Mouse (Mus musculus) neural tube, embryonic 11.5 days (tissue): ENCODE results near the gene Pms2. TPM values are rescaled to one million over a fixed set of nuclear protein-coding genes. Genes with fewer than 3 reads are reported as not detected.

ENCODE experiments used
- ATAC-seq: fragments of 200-750 bp; cut with Nextera tagmentation; 2 replicates; pipeline ENCODE4 v1.8.0; 2017; ENCODE audit warnings: moderate number of reproducible peaks, mild to moderate bottlenecking, moderate TSS enrichment, moderate library complexity; ENCODE audit not compliant: insufficient read depth, low FRiP score, low TSS enrichment
- DNase-seq: peaks from one replicate; pipeline ENCODE4 v3.0.0-alpha.2; 2015; ENCODE audit warnings: low spot score
- H3K27ac ChIP-seq: fragments of 300-500 bp; sonication (generic); 2 replicates; pipeline ENCODE4 v1.5.1; 2014; ENCODE audit warnings: low read depth, mild to moderate bottlenecking, low read length
- H3K27me3 ChIP-seq: fragments of 300-500 bp; sonication (generic); 2 replicates; pipeline ENCODE4 v1.6.1; 2014; ENCODE audit warnings: mild to moderate bottlenecking, low read length, mixed read lengths; ENCODE audit not compliant: control insufficient read depth, insufficient read depth
- H3K36me3 ChIP-seq: fragments of 300-500 bp; sonication (generic); 2 replicates; pipeline ENCODE4 v1.6.1; 2014; ENCODE audit warnings: mild to moderate bottlenecking, low read length, moderate library complexity, mixed read lengths; ENCODE audit not compliant: control insufficient read depth, insufficient read depth
- H3K4me1 ChIP-seq: fragments of 300-500 bp; sonication (generic); 2 replicates; pipeline ENCODE4 v1.6.1; 2014; ENCODE audit warnings: low read length, mixed read lengths; ENCODE audit not compliant: control insufficient read depth, insufficient read depth
- H3K4me2 ChIP-seq: fragments of 300-500 bp; sonication (generic); 2 replicates; pipeline ENCODE4 v1.6.1; 2014; ENCODE audit warnings: low read depth, mild to moderate bottlenecking, moderate library complexity
- H3K4me3 ChIP-seq: fragments of 300-500 bp; sonication (generic); 2 replicates; pipeline ENCODE4 v1.5.1; 2014; ENCODE audit warnings: low read depth, low read length
- H3K9ac ChIP-seq: fragments of 300-500 bp; sonication (generic); 2 replicates; pipeline ENCODE4 v1.6.1; 2014; ENCODE audit warnings: mild to moderate bottlenecking, low read length
- H3K9me3 ChIP-seq: fragments of 300-500 bp; sonication (generic); 2 replicates; pipeline ENCODE4 v1.6.1; 2016; ENCODE audit warnings: low read length; ENCODE audit not compliant: control insufficient read depth
- WGBS: fragments of 180-500 bp; shearing (Covaris S2); extraction: QIAGEN DNeasy Blood & Tissue Kit; methylation state at CpG from one replicate; pipeline ENCODE4 v1.1.7; 2014; 5-methylcytosine and 5-hydroxymethylcytosine counted together
- polyA plus RNA-seq: library from polyadenylated mRNA; unstranded; fragments of >200 nt; fragmentation: Nextera tagmentation; extraction: Ambion mirVana; gene quantifications from 2 replicates; pipeline ENCODE4 v1.2.1, GENCODE M21; 2014

The Pms2 gene
- polyA plus RNA-seq, 1 experiment from 2014 or later: 29.1 TPM

GRCm38 (mm10) chr5:143974931-143975630 is 65.3 kb downstream of the Pms2 start:
- ATAC-seq (peak; percentile 61), DNase-seq (peak; percentile 75)
- Histone ChIP-seq H3K27ac (no peak overlapping the region), H3K4me1 (no peaks in the 10 kb centered on the region), H3K9ac (no peak overlapping the region), H3K9me3 (no peaks in the 10 kb centered on the region), H3K27me3 (no peaks in the 10 kb centered on the region), H3K4me2 (no peak overlapping the region), H3K36me3 (no peaks in the 10 kb centered on the region), H3K4me3 (no peak overlapping the region)
- 54% methylated on average over 4 of the region's 4 CpGs for WGBS

- WGBS: 79% methylated on average over 2 of the region's 2 CpGs
- no peaks in the 10 kb centered on the region for H3K27me3 ChIP-seq
- no peaks in the 10 kb centered on the region for H3K36me3 ChIP-seq
- no peak for DNase-seq
- H3K27ac ChIP-seq: no peak overlapping the region
- no peaks in the 10 kb centered on the region for H3K4me1 ChIP-seq
- no peak for ATAC-seq
- no peak overlapping the region for H3K9ac ChIP-seq
- no peaks in the 10 kb centered on the region for H3K9me3 ChIP-seq
- no peak overlapping the region for H3K4me2 ChIP-seq
- H3K4me3 ChIP-seq: no peak overlapping the region
Observed at GRCm38 (mm10) chr5:143975631-143975933, 65.8 kb downstream of the Pms2 start.

GRCm38 (mm10) chr5:143976232-143976631 is 66.5 kb downstream of the Pms2 start:
- DNase-seq: no peak
- Histone ChIP-seq H3K9me3 (no peaks in the 10 kb centered on the region), H3K36me3 (no peaks in the 10 kb centered on the region), H3K4me2 (no peak overlapping the region), H3K27me3 (no peaks in the 10 kb centered on the region), H3K9ac (no peak overlapping the region), H3K27ac (no peak overlapping the region), H3K4me3 (no peak overlapping the region), H3K4me1 (no peaks in the 10 kb centered on the region)
- 89% methylated on average over 11 of the region's 11 CpGs for WGBS
- no peak for ATAC-seq

GRCm38 (mm10) chr5:143976726-143977431 is 67.1 kb downstream of the Pms2 start:
- Histone ChIP-seq H3K4me3 (no peak overlapping the region), H3K27ac (no peak overlapping the region), H3K9ac (no peak overlapping the region), H3K36me3 (no peaks in the 10 kb centered on the region), H3K27me3 (no peaks in the 10 kb centered on the region), H3K4me1 (no peaks in the 10 kb centered on the region), H3K9me3 (no peaks in the 10 kb centered on the region), H3K4me2 (no peak overlapping the region)
- ATAC-seq (no peak), DNase-seq (no peak)
- 76% methylated on average over 16 of the region's 16 CpGs for WGBS

- no peaks in the 10 kb centered on the region for H3K4me1 ChIP-seq
- no peaks in the 10 kb centered on the region; the same call in 1 of the 2 replicates for H3K36me3 ChIP-seq
- H3K27me3 ChIP-seq: no peaks in the 10 kb centered on the region
- ATAC-seq (peak; percentile 27; the same call in 1 of the 2 replicates), DNase-seq (no peak)
- H3K4me2 ChIP-seq: no peak overlapping the region
- H3K27ac ChIP-seq: no peak overlapping the region
- no peak overlapping the region for H3K9ac ChIP-seq
- 31% methylated on average over 9 of the region's 9 CpGs for WGBS
- no peaks in the 10 kb centered on the region for H3K9me3 ChIP-seq
- H3K4me3 ChIP-seq: no peak overlapping the region
Observed at GRCm38 (mm10) chr5:143980858-143981257, 71.1 kb downstream of the Pms2 start.

GRCm38 (mm10) chr5:143982361-143982760 is 72.6 kb downstream of the Pms2 start:
- 81% methylated on average over 2 of the region's 2 CpGs for whole genome bisulfite sequencing
- Histone ChIP-seq H3K4me1 (no peaks in the 10 kb centered on the region), H3K9ac (no peak overlapping the region), H3K9me3 (no peaks in the 10 kb centered on the region), H3K27me3 (no peaks in the 10 kb centered on the region), H3K27ac (no peak overlapping the region), H3K4me3 (no peak overlapping the region), H3K36me3 (peaks cover 6% of the 10 kb centered on the region), H3K4me2 (no peak overlapping the region)
- no peak for ATAC-seq
- DNase-seq: no peak

Other genes with a start within 250 kb of the Pms2 start
- gene Usp42, start 177.7 kb upstream of the Pms2 start, polyA plus RNA-seq: 35.7 and 35.9 TPM in 2 replicates
- gene Eif2ak1, start 92.2 kb upstream of the Pms2 start, polyA plus RNA-seq: 55.1 and 55.2 TPM in 2 replicates
- 0.23 and 0.31 TPM in 2 replicates for gene Ankrd61, start 12.3 kb upstream of the Pms2 start, polyA plus RNA-seq
- gene Aimp2, start 117 bp upstream of the Pms2 start, polyA plus RNA-seq: 98.2 and 110 TPM in 2 replicates
- gene Gm42421, start 18.2 kb downstream of the Pms2 start, polyA plus RNA-seq: 0.85 and 1.4 TPM in 2 replicates
- gene Rsph10b, start 23.1 kb downstream of the Pms2 start, polyA plus RNA-seq: 0.96 and 1.0 TPM in 2 replicates
- gene Ccz1, start 104.9 kb downstream of the Pms2 start, polyA plus RNA-seq: 121 and 123 TPM in 2 replicates
- not detected in 2 replicates for gene Ocm, start 116.7 kb downstream of the Pms2 start, polyA plus RNA-seq
- 6.4 and 6.7 TPM in 2 replicates for gene Lmtk2, start 190.5 kb downstream of the Pms2 start, polyA plus RNA-seq